Mouse (Mus musculus) hindbrain, embryonic 11.5 days (tissue): Measurements from ENCODE around the gene Hist1h2bh. TPM values are rescaled to one million over a fixed set of nuclear protein-coding genes. Genes with fewer than 3 reads are reported as not detected.
A peak's percentile ranks its signal among the peaks of the same experiment; 100 is the strongest.

ENCODE experiments used
- ATAC-seq: fragments of 200-750 bp; cut with Nextera tagmentation; 2 replicates; pipeline ENCODE4 v1.8.0; 2017; ENCODE audit warnings: mild to moderate bottlenecking, moderate TSS enrichment, moderate library complexity; ENCODE audit not compliant: low FRiP score
- DNase-seq: peaks from one replicate; pipeline ENCODE4 v3.0.0-alpha.2; 2015; ENCODE audit warnings: low spot score
- H3K27ac ChIP-seq: fragments of 300-500 bp; sonication (generic); 2 replicates; pipeline ENCODE4 v1.5.1; 2014; ENCODE audit warnings: mild to moderate bottlenecking, low read depth, low read length
- H3K27me3 ChIP-seq: fragments of 300-500 bp; sonication (generic); 2 replicates; pipeline ENCODE4 v1.6.1; 2014; ENCODE audit warnings: mild to moderate bottlenecking, low read length, moderate library complexity, mixed read lengths; ENCODE audit not compliant: control insufficient read depth, insufficient read depth
- H3K36me3 ChIP-seq: fragments of 300-500 bp; sonication (generic); 2 replicates; pipeline ENCODE4 v1.6.1; 2014; ENCODE audit warnings: mild to moderate bottlenecking, low read length, moderate library complexity, mixed read lengths; ENCODE audit not compliant: control insufficient read depth, insufficient read depth
- H3K4me1 ChIP-seq: fragments of 300-500 bp; sonication (generic); replicated peaks from 2 replicates; pipeline ENCODE4 v1.6.1; 2014; ENCODE audit warnings: low read length, mixed read lengths; ENCODE audit not compliant: control insufficient read depth, insufficient read depth
- H3K4me2 ChIP-seq: fragments of 300-500 bp; sonication (generic); replicated peaks from 2 replicates; pipeline ENCODE4 v1.6.1; 2014; ENCODE audit warnings: mild to moderate bottlenecking, low read depth, low read length
- H3K4me3 ChIP-seq: fragments of 300-500 bp; sonication (generic); 2 replicates; pipeline ENCODE4 v1.5.1; 2014; ENCODE audit warnings: low read depth, low read length
- H3K9ac ChIP-seq: fragments of 300-500 bp; sonication (generic); 2 replicates; pipeline ENCODE4 v1.6.1; 2014; ENCODE audit warnings: low read depth, low read length
- H3K9me3 ChIP-seq: fragments of 300-500 bp; sonication (generic); 2 replicates; pipeline ENCODE4 v1.6.1; 2016; ENCODE audit warnings: low read length; ENCODE audit not compliant: control insufficient read depth
- whole genome bisulfite sequencing: fragments of 180-500 bp; shearing (Covaris S2); extraction: QIAGEN DNeasy Blood & Tissue Kit; methylation state at CpG from one replicate; pipeline ENCODE4 v1.1.7; 2014; 5-methylcytosine and 5-hydroxymethylcytosine counted together
- polyA plus RNA-seq: library from polyadenylated mRNA; unstranded; fragments of >200 nt; fragmentation: Nextera tagmentation; extraction: Ambion mirVana; gene quantifications from 2 replicates; pipeline ENCODE4 v1.2.1, GENCODE M21; 2014

Gene Hist1h2bh
- polyA plus RNA-seq, 1 experiment from 2014 or later: 0.60 TPM

DNA sequence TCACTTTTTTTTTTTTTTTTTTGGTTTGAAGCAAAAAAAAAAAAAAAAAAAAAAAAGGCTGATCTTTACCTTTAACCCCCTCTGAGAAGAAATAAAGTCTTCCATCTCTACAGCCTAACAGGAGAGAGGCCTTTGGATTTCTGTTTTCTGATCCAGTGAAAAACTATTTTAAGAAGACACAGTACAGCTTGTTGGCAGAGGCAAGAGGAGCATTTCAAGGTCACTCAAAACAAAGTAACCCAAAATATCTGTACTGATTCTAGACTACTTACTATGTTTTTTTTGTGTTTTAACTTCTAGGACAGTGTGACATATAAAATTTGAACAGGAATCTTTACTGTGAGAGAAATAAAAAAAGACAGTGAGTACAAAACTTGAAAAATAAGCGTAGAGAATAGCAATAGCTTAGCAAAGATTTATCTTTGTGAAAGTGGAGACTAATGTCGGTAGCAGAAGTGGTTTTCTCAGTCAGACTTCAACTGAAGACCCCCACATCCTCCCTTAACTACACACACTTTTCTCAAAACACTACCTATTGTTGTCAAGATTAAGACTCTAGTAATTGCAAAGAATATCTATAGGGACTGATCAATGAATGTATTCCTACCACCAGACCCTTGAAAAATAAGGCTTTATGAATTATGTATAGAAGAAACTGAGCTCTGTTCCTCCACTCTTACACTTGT is 13.6 kb downstream of the Hist1h2bh start:
- H3K4me1 ChIP-seq: peaks cover 6% of the 10 kb centered on the region
- peak overlapping the region; percentile 36 for H3K4me2 ChIP-seq
- peak overlapping the region; percentile 63 for H3K4me3 ChIP-seq
- H3K27me3 ChIP-seq: no peaks in the 10 kb centered on the region
- H3K27ac ChIP-seq: peak overlapping the region; percentile 92; the same call in 1 of the 2 replicates
- no peaks in the 10 kb centered on the region for H3K9me3 ChIP-seq
- 34% methylated on average over 2 of the region's 2 CpGs for WGBS
- no peak for ATAC-seq
- H3K36me3 ChIP-seq: no peaks in the 10 kb centered on the region
- DNase-seq: peak; percentile 28
- H3K9ac ChIP-seq: peak overlapping the region; percentile 86

GRCm38 (mm10) chr13:23529005-23529404 is 14.2 kb downstream of the Hist1h2bh start:
- Histone ChIP-seq H3K36me3 (no peaks in the 10 kb centered on the region), H3K9me3 (no peaks in the 10 kb centered on the region), H3K4me1 (peaks cover 4% of the 10 kb centered on the region), H3K4me3 (no peak overlapping the region), H3K27ac (no peak overlapping the region), H3K27me3 (no peaks in the 10 kb centered on the region), H3K4me2 (0 out of 2 replicates have a peak overlapping the region, but pooled peaks have one; percentile 6), H3K9ac (no peak overlapping the region)
- WGBS: 79% methylated on average over 5 of the region's 5 CpGs
- ATAC-seq: no peak
- peak; percentile 33 for DNase-seq

- under 1% methylated on average over 17 of the region's 17 CpGs for WGBS
These were observed 16.9 kb downstream of the Hist1h2bh start for GRCm38 (mm10) chr13:23526312-23526711.

GRCm38 (mm10) chr13:23525901-23526300 is 17.3 kb downstream of the Hist1h2bh start:
- no peak for ATAC-seq
- H3K36me3 ChIP-seq: no peaks in the 10 kb centered on the region
- H3K4me3 ChIP-seq: peak overlapping the region; percentile 32
- H3K9me3 ChIP-seq: no peaks in the 10 kb centered on the region
- H3K4me2 ChIP-seq: peak overlapping the region; percentile 20
- no peak overlapping the region for H3K9ac ChIP-seq
- no peak overlapping the region for H3K27ac ChIP-seq
- WGBS: 2% methylated on average over 10 of the region's 10 CpGs
- H3K27me3 ChIP-seq: no peaks in the 10 kb centered on the region
- DNase-seq: peak; percentile 74
- H3K4me1 ChIP-seq: no peaks in the 10 kb centered on the region; the same call in 1 of the 2 replicates

More at GRCm38 (mm10) chr13:23526312-23526711, 16.9 kb downstream of the Hist1h2bh start:
- peak; percentile 48; the same call in 1 of the 2 replicates for ATAC-seq
- no peak overlapping the region for H3K27ac ChIP-seq
- peak overlapping the region; percentile 58 for H3K9ac ChIP-seq
- H3K27me3 ChIP-seq: no peaks in the 10 kb centered on the region
- DNase-seq: peak; percentile 97
- H3K9me3 ChIP-seq: no peaks in the 10 kb centered on the region
- H3K4me1 ChIP-seq: no peaks in the 10 kb centered on the region; the same call in 1 of the 2 replicates
- H3K36me3 ChIP-seq: no peaks in the 10 kb centered on the region
- peak overlapping the region; percentile 37 for H3K4me2 ChIP-seq
- peak overlapping the region; percentile 32 for H3K4me3 ChIP-seq

- peak; percentile 86 for DNase-seq
- Histone ChIP-seq H3K9ac (no peak overlapping the region), H3K27ac (no peak overlapping the region), H3K4me3 (no peak overlapping the region), H3K9me3 (no peaks in the 10 kb centered on the region), H3K4me2 (no peak overlapping the region), H3K4me1 (no peaks in the 10 kb centered on the region; the same call in 1 of the 2 replicates), H3K36me3 (no peaks in the 10 kb centered on the region), H3K27me3 (no peaks in the 10 kb centered on the region)
- ATAC-seq: 0 out of 2 replicates have a peak, but pooled peaks have one; percentile 11
- WGBS: 10% methylated on average over 5 of the region's 5 CpGs
These were observed 18.5 kb downstream of the Hist1h2bh start for GRCm38 (mm10) chr13:23524654-23525053.

GRCm38 (mm10) chr13:23523976-23524375 is 19.2 kb downstream of the Hist1h2bh start:
- Histone ChIP-seq H3K4me1 (no peaks in the 10 kb centered on the region; the same call in 1 of the 2 replicates), H3K27me3 (no peaks in the 10 kb centered on the region), H3K27ac (no peak overlapping the region), H3K4me2 (no peak overlapping the region), H3K9ac (no peak overlapping the region), H3K9me3 (no peaks in the 10 kb centered on the region), H3K36me3 (no peaks in the 10 kb centered on the region), H3K4me3 (no peak overlapping the region)
- DNase-seq: no peak
- ATAC-seq: no peak
- 52% methylated on average over 5 of the region's 5 CpGs for WGBS

GRCm38 (mm10) chr13:23521703-23522102 is 21.5 kb downstream of the Hist1h2bh start:
- peak; percentile 79 for DNase-seq
- no peak overlapping the region for H3K4me2 ChIP-seq
- no peak overlapping the region for H3K9ac ChIP-seq
- H3K9me3 ChIP-seq: no peaks in the 10 kb centered on the region
- H3K4me1 ChIP-seq: no peaks in the 10 kb centered on the region
- H3K27ac ChIP-seq: no peak overlapping the region
- no peak for ATAC-seq
- H3K36me3 ChIP-seq: no peaks in the 10 kb centered on the region
- under 1% methylated on average over 14 of the region's 14 CpGs for WGBS
- H3K4me3 ChIP-seq: no peak overlapping the region; the same call in 1 of the 2 replicates
- H3K27me3 ChIP-seq: no peaks in the 10 kb centered on the region

GRCm38 (mm10) chr13:23519416-23519815 is 23.8 kb downstream of the Hist1h2bh start:
- Histone ChIP-seq H3K9ac (no peak overlapping the region), H3K4me2 (peak overlapping the region; percentile 38), H3K4me1 (no peaks in the 10 kb centered on the region), H3K9me3 (no peaks in the 10 kb centered on the region), H3K27ac (no peak overlapping the region), H3K27me3 (no peaks in the 10 kb centered on the region), H3K36me3 (no peaks in the 10 kb centered on the region), H3K4me3 (peak overlapping the region; percentile 27)
- WGBS: under 1% methylated on average over 10 of the region's 10 CpGs
- ATAC-seq (peak; percentile 58), DNase-seq (peak; percentile 90)

GRCm38 (mm10) chr13:23518885-23519284 is 24.3 kb downstream of the Hist1h2bh start:
- DNase-seq (peak; percentile 88), ATAC-seq (peak; percentile 63; the same call in 1 of the 2 replicates)
- Histone ChIP-seq H3K27ac (no peak overlapping the region), H3K36me3 (no peaks in the 10 kb centered on the region), H3K4me2 (peak overlapping the region; percentile 38), H3K27me3 (no peaks in the 10 kb centered on the region), H3K4me1 (no peaks in the 10 kb centered on the region), H3K9ac (no peak overlapping the region), H3K4me3 (peak overlapping the region; percentile 27), H3K9me3 (no peaks in the 10 kb centered on the region)
- 0% methylated on average over 6 of the region's 6 CpGs for WGBS
